Mouse (Mus musculus): ENCODE data around the gene Tmem40.

DNA sequence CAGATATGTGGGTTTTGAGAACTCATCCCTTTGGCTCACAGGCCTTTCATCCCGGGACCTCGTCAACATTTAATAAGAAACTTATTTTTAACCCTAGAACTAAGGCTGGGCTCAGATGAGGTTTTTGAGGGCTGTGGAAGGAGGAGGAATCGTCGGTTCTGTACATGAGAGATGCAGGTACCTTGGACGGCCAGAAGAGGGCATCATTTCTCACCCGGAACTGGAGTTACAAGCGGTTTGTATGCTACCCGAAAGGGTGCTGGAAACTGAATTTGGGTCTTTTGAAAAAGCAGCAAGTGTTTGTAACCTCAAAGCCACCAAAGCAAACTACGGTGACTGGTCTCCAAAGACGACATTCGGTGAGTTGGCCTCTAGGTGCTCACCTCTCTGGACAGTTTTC lies 60.9 kb downstream of the Tmem40 start:
- TF ChIP-seq CTCF (IDR thresholded peaks at IDR 0.05; ENCODE audit: borderline replicate concordance, insufficient read depth, low read length), result no peak
- TF ChIP-seq POLR2A (IDR thresholded peaks at IDR 0.05; ENCODE audit: low read depth, low read length), result no peak
